Mouse (Mus musculus): ENCODE measurements around the gene Nup50.

The Nup50 gene

DNA sequence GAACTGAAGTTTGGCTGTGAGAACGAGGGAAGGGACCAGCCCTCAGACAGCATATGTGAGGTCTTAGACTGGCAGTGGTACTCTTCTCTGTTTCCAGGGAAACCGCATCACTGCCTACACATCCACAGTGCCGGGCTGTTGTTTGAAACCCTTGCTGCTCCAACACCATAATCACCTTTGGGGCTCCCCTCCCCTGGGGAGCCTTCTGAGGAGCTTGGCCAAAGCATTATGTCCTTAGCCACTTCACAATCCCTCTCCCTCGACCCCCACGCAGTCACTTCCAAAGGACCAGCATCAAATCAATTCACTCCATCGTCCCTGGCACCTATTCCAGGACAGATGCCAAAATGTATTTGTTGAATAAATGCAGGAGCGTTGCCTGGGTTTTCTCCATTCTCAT lies 66.6 kb downstream of the Nup50 start:
- no peak for DNase-seq

Data from lung, adult 18-20 months (tissue).